Mouse (Mus musculus): Measurements from ENCODE around the gene Map3k5. TPM values are rescaled to one million over a fixed set of nuclear protein-coding genes. Genes with fewer than 3 reads are reported as not detected.
"Not testable (repeated sequence)": the region's sequence is repeated elsewhere in the genome, so short reads cannot be mapped to it uniquely, and the experiment has no call there.

Gene Map3k5
- polyA plus RNA-seq, 1 experiment from 2014 or later: 1.8 TPM

GRCm38 (mm10) chr10:19907246-19907804, 26.9 kb upstream of the Map3k5 start, which contains the start of gene Pex7:
Gene Pex7 (minus strand): TSS chr10:19907689.
- Histone ChIP-seq H3K4me2 (replicated peaks) (peak within 1 kb of the TSS; percentile 33), H3K27me3 (ENCODE audit: control insufficient read depth, insufficient read depth, low read length) (no peaks in the 10 kb centered on the region), H3K9me3 (ENCODE audit: control insufficient read depth, low read length) (no peaks in the 10 kb centered on the region), H3K36me3 (replicated peaks; ENCODE audit: control insufficient read depth, insufficient read depth) (no peaks in the 10 kb centered on the region), H3K27ac (peak within 1 kb of the TSS; percentile 95), H3K4me3 (replicated peaks; ENCODE audit: low read length) (peak within 1 kb of the TSS; percentile 61), H3K4me1 (replicated peaks; ENCODE audit: control insufficient read depth, insufficient read depth, low read length) (no peaks in the 10 kb centered on the region), H3K9ac (peak within 1 kb of the TSS; percentile 72)
- peak; percentile 96 for DNase-seq (ENCODE audit: low spot score)
- 0% methylated on average over 59 of the region's 60 CpGs for WGBS
- ATAC-seq (ENCODE audit: low FRiP score): peak; percentile 99

- H3K9ac ChIP-seq: no peak overlapping the region
- H3K27ac ChIP-seq: no peak overlapping the region
- no peak overlapping the region for H3K4me2 ChIP-seq (replicated peaks)
- H3K9me3 ChIP-seq (ENCODE audit: control insufficient read depth, low read length): no peaks in the 10 kb centered on the region
- no peaks in the 10 kb centered on the region for H3K36me3 ChIP-seq (replicated peaks; ENCODE audit: control insufficient read depth, insufficient read depth)
- ATAC-seq (ENCODE audit: low FRiP score) (no peak), DNase-seq (ENCODE audit: low spot score) (no peak)
- H3K4me1 ChIP-seq (replicated peaks; ENCODE audit: control insufficient read depth, insufficient read depth, low read length): no peaks in the 10 kb centered on the region
- no peaks in the 10 kb centered on the region for H3K27me3 ChIP-seq (ENCODE audit: control insufficient read depth, insufficient read depth, low read length)
- H3K4me3 ChIP-seq (replicated peaks; ENCODE audit: low read length): no peak overlapping the region
- WGBS: 70% methylated on average over 2 of the region's 2 CpGs
Measured at GRCm38 (mm10) chr10:19908076-19908475, 26.2 kb upstream of the Map3k5 start.

GRCm38 (mm10) chr10:19910516-19910915, 23.8 kb upstream of the Map3k5 start:
- Histone ChIP-seq H3K9ac (no peak overlapping the region), H3K4me3 (replicated peaks; ENCODE audit: low read length) (no peak overlapping the region), H3K27me3 (ENCODE audit: control insufficient read depth, insufficient read depth, low read length) (no peaks in the 10 kb centered on the region), H3K9me3 (ENCODE audit: control insufficient read depth, low read length) (no peaks in the 10 kb centered on the region), H3K4me2 (replicated peaks) (no peak overlapping the region), H3K36me3 (replicated peaks; ENCODE audit: control insufficient read depth, insufficient read depth) (no peaks in the 10 kb centered on the region), H3K27ac (no peak overlapping the region), H3K4me1 (replicated peaks; ENCODE audit: control insufficient read depth, insufficient read depth, low read length) (no peaks in the 10 kb centered on the region)
- DNase-seq (ENCODE audit: low spot score) (no peak), ATAC-seq (ENCODE audit: low FRiP score) (no peak)
- WGBS: 92% methylated on average over 2 of the region's 2 CpGs

- no peak overlapping the region for H3K27ac ChIP-seq
- DNase-seq (ENCODE audit: low spot score) (peak; percentile 53), ATAC-seq (ENCODE audit: low FRiP score) (no peak)
- no peak overlapping the region for H3K4me2 ChIP-seq (replicated peaks)
- no peaks in the 10 kb centered on the region for H3K27me3 ChIP-seq (ENCODE audit: control insufficient read depth, insufficient read depth, low read length)
- H3K9me3 ChIP-seq (ENCODE audit: control insufficient read depth, low read length): no peaks in the 10 kb centered on the region
- no peak overlapping the region for H3K9ac ChIP-seq
- 34% methylated on average over 1 of the region's 1 CpGs for WGBS
- H3K4me1 ChIP-seq (replicated peaks; ENCODE audit: control insufficient read depth, insufficient read depth, low read length): no peaks in the 10 kb centered on the region
- no peak overlapping the region for H3K4me3 ChIP-seq (replicated peaks; ENCODE audit: low read length)
- H3K36me3 ChIP-seq (replicated peaks; ENCODE audit: control insufficient read depth, insufficient read depth): no peaks in the 10 kb centered on the region
Measured at GRCm38 (mm10) chr10:19911583-19911982, 22.7 kb upstream of the Map3k5 start.

- Histone ChIP-seq H3K27me3 (ENCODE audit: control insufficient read depth, insufficient read depth, low read length) (no peaks in the 10 kb centered on the region), H3K36me3 (replicated peaks; ENCODE audit: control insufficient read depth, insufficient read depth) (no peaks in the 10 kb centered on the region), H3K4me3 (replicated peaks; ENCODE audit: low read length) (no peak overlapping the region), H3K4me1 (replicated peaks; ENCODE audit: control insufficient read depth, insufficient read depth, low read length) (no peaks in the 10 kb centered on the region), H3K27ac (no peak overlapping the region), H3K4me2 (replicated peaks) (no peak overlapping the region), H3K9ac (no peak overlapping the region), H3K9me3 (ENCODE audit: control insufficient read depth, low read length) (no peaks in the 10 kb centered on the region)
- ATAC-seq (ENCODE audit: low FRiP score) (no peak), DNase-seq (ENCODE audit: low spot score) (no peak)
- 92% methylated on average over 4 of the region's 4 CpGs for WGBS
Measured at GRCm38 (mm10) chr10:19913806-19914205, 20.5 kb upstream of the Map3k5 start.

GRCm38 (mm10) chr10:19915301-19915700, 19.0 kb upstream of the Map3k5 start:
- Histone ChIP-seq H3K9me3 (ENCODE audit: control insufficient read depth, low read length) (no peaks in the 10 kb centered on the region), H3K9ac (no peak overlapping the region), H3K4me3 (replicated peaks; ENCODE audit: low read length) (no peak overlapping the region), H3K36me3 (replicated peaks; ENCODE audit: control insufficient read depth, insufficient read depth) (no peaks in the 10 kb centered on the region), H3K4me1 (replicated peaks; ENCODE audit: control insufficient read depth, insufficient read depth, low read length) (no peaks in the 10 kb centered on the region), H3K4me2 (replicated peaks) (no peak overlapping the region), H3K27ac (no peak overlapping the region), H3K27me3 (ENCODE audit: control insufficient read depth, insufficient read depth, low read length) (no peaks in the 10 kb centered on the region)
- 72% methylated on average over 1 of the region's 1 CpGs for WGBS
- DNase-seq (ENCODE audit: low spot score) (peak; percentile 63), ATAC-seq (ENCODE audit: low FRiP score) (peak; percentile 79; the same call in 1 of the 2 replicates)

- H3K27ac ChIP-seq: no peak overlapping the region
- ATAC-seq (ENCODE audit: low FRiP score): no peak
- H3K27me3 ChIP-seq (ENCODE audit: control insufficient read depth, insufficient read depth, low read length): no peaks in the 10 kb centered on the region
- H3K36me3 ChIP-seq (replicated peaks; ENCODE audit: control insufficient read depth, insufficient read depth): no peaks in the 10 kb centered on the region
- H3K4me3 ChIP-seq (replicated peaks; ENCODE audit: low read length): no peak overlapping the region
- no peaks in the 10 kb centered on the region for H3K9me3 ChIP-seq (ENCODE audit: control insufficient read depth, low read length)
- H3K4me1 ChIP-seq (replicated peaks; ENCODE audit: control insufficient read depth, insufficient read depth, low read length): no peaks in the 10 kb centered on the region
- WGBS: 64% methylated on average over 4 of the region's 4 CpGs
- H3K9ac ChIP-seq: no peak overlapping the region
- H3K4me2 ChIP-seq (replicated peaks): no peak overlapping the region
- peak; percentile 63 for DNase-seq (ENCODE audit: low spot score)
Measured at GRCm38 (mm10) chr10:19922410-19922809, 11.9 kb upstream of the Map3k5 start.

GRCm38 (mm10) chr10:19924256-19924655, 10.0 kb upstream of the Map3k5 start:
- Histone ChIP-seq H3K4me1 (replicated peaks; ENCODE audit: control insufficient read depth, insufficient read depth, low read length) (no peaks in the 10 kb centered on the region), H3K27ac (no peak overlapping the region), H3K4me3 (replicated peaks; ENCODE audit: low read length) (no peak overlapping the region), H3K27me3 (ENCODE audit: control insufficient read depth, insufficient read depth, low read length) (no peaks in the 10 kb centered on the region), H3K36me3 (replicated peaks; ENCODE audit: control insufficient read depth, insufficient read depth) (no peaks in the 10 kb centered on the region), H3K4me2 (replicated peaks) (no peak overlapping the region), H3K9me3 (ENCODE audit: control insufficient read depth, low read length) (no peaks in the 10 kb centered on the region), H3K9ac (no peak overlapping the region)
- WGBS: 86% methylated on average over 2 of the region's 2 CpGs
- DNase-seq (ENCODE audit: low spot score) (no peak), ATAC-seq (ENCODE audit: low FRiP score) (no peak)

GRCm38 (mm10) chr10:19926391-19926897, 7.8 kb upstream of the Map3k5 start:
- not testable (repeated sequence) for H3K4me2 ChIP-seq (replicated peaks); H3K9ac ChIP-seq; DNase-seq (ENCODE audit: low spot score); H3K4me1 ChIP-seq (replicated peaks; ENCODE audit: control insufficient read depth, insufficient read depth, low read length); H3K9me3 ChIP-seq (ENCODE audit: control insufficient read depth, low read length); H3K27ac ChIP-seq; ATAC-seq (ENCODE audit: low FRiP score); H3K4me3 ChIP-seq (replicated peaks; ENCODE audit: low read length); H3K36me3 ChIP-seq (replicated peaks; ENCODE audit: control insufficient read depth, insufficient read depth); H3K27me3 ChIP-seq (ENCODE audit: control insufficient read depth, insufficient read depth, low read length)
- 89% methylated on average over 4 of the region's 4 CpGs for WGBS

GRCm38 (mm10) chr10:19928205-19928604, 6.1 kb upstream of the Map3k5 start:
- ATAC-seq (ENCODE audit: low FRiP score) (no peak), DNase-seq (ENCODE audit: low spot score) (no peak)
- H3K4me2 ChIP-seq (replicated peaks): no peak overlapping the region
- no peak overlapping the region for H3K27ac ChIP-seq
- no peaks in the 10 kb centered on the region for H3K9me3 ChIP-seq (ENCODE audit: control insufficient read depth, low read length)
- no peak overlapping the region for H3K4me3 ChIP-seq (replicated peaks; ENCODE audit: low read length)
- WGBS: 78% methylated on average over 1 of the region's 1 CpGs
- H3K4me1 ChIP-seq (replicated peaks; ENCODE audit: control insufficient read depth, insufficient read depth, low read length): no peaks in the 10 kb centered on the region; the same call in 1 of the 2 replicates
- H3K27me3 ChIP-seq (ENCODE audit: control insufficient read depth, insufficient read depth, low read length): peaks cover 18% of the 10 kb centered on the region
- H3K36me3 ChIP-seq (replicated peaks; ENCODE audit: control insufficient read depth, insufficient read depth): no peaks in the 10 kb centered on the region
- no peak overlapping the region for H3K9ac ChIP-seq

Data from hindbrain, embryonic 14.5 days (tissue).